Mouse (Mus musculus): ENCODE data around the gene E330009J07Rik. TPM values are rescaled to one million over a fixed set of nuclear protein-coding genes. Genes with fewer than 3 reads are reported as not detected.

E330009J07Rik gene
- polyA plus RNA-seq, 1 experiment, result 36.6 TPM

- TF ChIP-seq CTCF (IDR thresholded peaks at IDR 0.05; ENCODE audit: extremely low read depth, insufficient read depth, low read length) (no peak), POLR2A (IDR thresholded peaks at IDR 0.05; ENCODE audit: extremely low read depth, insufficient read depth, low read length) (no peak)
Measured at GRCm38 (mm10) chr6:40381908-40382307, 54.0 kb downstream of the E330009J07Rik start.

GRCm38 (mm10) chr6:40380181-40380580 is 55.8 kb downstream of the E330009J07Rik start:
- no peaks in the 10 kb centered on the region for H3K4me1 ChIP-seq (ENCODE audit: control insufficient read depth, insufficient read depth, low read length)
- H3K4me3 ChIP-seq (ENCODE audit: insufficient read depth, low read length), result no peak overlapping the region
- H3K27ac ChIP-seq (ENCODE audit: insufficient read depth, low read length), result no peak overlapping the region
- no peak for TF ChIP-seq CTCF (IDR thresholded peaks at IDR 0.05; ENCODE audit: extremely low read depth, insufficient read depth, low read length)
- no peak for TF ChIP-seq POLR2A (IDR thresholded peaks at IDR 0.05; ENCODE audit: extremely low read depth, insufficient read depth, low read length)

More at GRCm38 (mm10) chr6:40381908-40382307, 54.0 kb downstream of the E330009J07Rik start:
- Histone ChIP-seq H3K4me3 (ENCODE audit: insufficient read depth, low read length) (no peak overlapping the region), H3K27ac (ENCODE audit: insufficient read depth, low read length) (no peak overlapping the region), H3K4me1 (ENCODE audit: control insufficient read depth, insufficient read depth, low read length) (no peaks in the 10 kb centered on the region)

GRCm38 (mm10) chr6:40371031-40371430 is 64.9 kb downstream of the E330009J07Rik start:
- no peaks in the 10 kb centered on the region for H3K4me1 ChIP-seq (ENCODE audit: control insufficient read depth, insufficient read depth, low read length)
- TF ChIP-seq CTCF (IDR thresholded peaks at IDR 0.05; ENCODE audit: extremely low read depth, insufficient read depth, low read length), result no peak
- TF ChIP-seq POLR2A (IDR thresholded peaks at IDR 0.05; ENCODE audit: extremely low read depth, insufficient read depth, low read length), result no peak

GRCm38 (mm10) chr6:40353360-40353759 is 82.6 kb downstream of the E330009J07Rik start:
- Histone ChIP-seq H3K4me1 (ENCODE audit: control insufficient read depth, insufficient read depth, low read length) (no peaks in the 10 kb centered on the region), H3K27ac (ENCODE audit: insufficient read depth, low read length) (no peak overlapping the region), H3K4me3 (ENCODE audit: insufficient read depth, low read length) (no peak overlapping the region)
- TF ChIP-seq CTCF (IDR thresholded peaks at IDR 0.05; ENCODE audit: extremely low read depth, insufficient read depth, low read length), result peak; percentile 25; the same call in 1 of the 2 replicates
- TF ChIP-seq POLR2A (IDR thresholded peaks at IDR 0.05; ENCODE audit: extremely low read depth, insufficient read depth, low read length), result no peak

More at GRCm38 (mm10) chr6:40371031-40371430, 64.9 kb downstream of the E330009J07Rik start:
- H3K27ac ChIP-seq (ENCODE audit: insufficient read depth, low read length), result no peak overlapping the region
- no peak overlapping the region for H3K4me3 ChIP-seq (ENCODE audit: insufficient read depth, low read length)

Other genes with a start within 250 kb of the E330009J07Rik start
- 38.1 and 40.8 TPM in 2 replicates for gene Agk, start 111.0 kb downstream of the E330009J07Rik start, polyA plus RNA-seq (2012; rRNA removed)
- 0.11 and 0.17 TPM in 2 replicates for gene Wee2, start 3.0 kb upstream of the E330009J07Rik start, polyA plus RNA-seq (2012; rRNA removed)
- gene Ssbp1, start 35.2 kb upstream of the E330009J07Rik start, polyA plus RNA-seq (2012; rRNA removed), result 40.4 and 41.9 TPM in 2 replicates
- 0.19 TPM in 1 of 2 replicates, not detected in the other for gene Tas2r137, start 55.1 kb upstream of the E330009J07Rik start, polyA plus RNA-seq (2012; rRNA removed)
- gene Tas2r108, start 57.4 kb upstream of the E330009J07Rik start, polyA plus RNA-seq (2012; rRNA removed), result 0.36 TPM in 1 of 2 replicates, not detected in the other
- gene Prss37, start 83.4 kb upstream of the E330009J07Rik start, polyA plus RNA-seq (2012; rRNA removed), result not detected in 2 replicates
- gene Olfr461, start 118.9 kb upstream of the E330009J07Rik start, polyA plus RNA-seq (2012; rRNA removed), result not detected in 2 replicates
- gene Olfr460, start 133.4 kb upstream of the E330009J07Rik start, polyA plus RNA-seq (2012; rRNA removed), result 0.13 and 0.17 TPM in 2 replicates
- gene Clec5a, start 149.7 kb upstream of the E330009J07Rik start, polyA plus RNA-seq (2012; rRNA removed), result 3.0 and 3.9 TPM in 2 replicates
- gene Tas2r138, start 177.2 kb upstream of the E330009J07Rik start, polyA plus RNA-seq (2012; rRNA removed), result not detected in 2 replicates
- 0.06 TPM in 1 of 2 replicates, not detected in the other for gene Mgam, start 192.7 kb upstream of the E330009J07Rik start, polyA plus RNA-seq (2012; rRNA removed)

All from cortical plate, adult 2 months (tissue).